In genomic region chr15:78780908-78781307, GRCm38 (mm10) we compare ENCODE assay signal across 19 mouse cellular contexts. TPM values are rescaled to one million over a fixed set of nuclear protein-coding genes. Genes with fewer than 3 reads are reported as not detected.
DNase-seq lines count a peak whose midpoint lies in the region; ATAC-seq and TF ChIP-seq lines count a peak whose summit lies in the region.
"Had no signal": no experiment of that assay in that cellular context is flagged by ENCODE, and none has a peak within 500 bp of the region (broad histone marks: within the 10 kb centered on the region; RNA-seq: fewer than 3 reads in every experiment).

No protein-coding gene starts in this region.

- no peak overlapping the region for H3K9ac ChIP-seq in midbrain, embryonic 11.5 days (ENCODE audit: low read length)
- no peak overlapping the region for H3K9ac ChIP-seq in liver, embryonic 14.5 days (replicated peaks)
- no peak overlapping the region for H3K9ac ChIP-seq in forebrain, postnatal 0 days
- H3K9ac ChIP-seq: hindbrain, embryonic 14.5 days; neural tube, embryonic 13.5 days had no signal

- H3K4me1 ChIP-seq in heart, embryonic 10.5 days: peaks cover 25% of the 10 kb centered on the region
- H3K4me1 ChIP-seq in midbrain, embryonic 10.5 days: peaks cover 52% of the 10 kb centered on the region
- peaks cover 8% of the 10 kb centered on the region for H3K4me1 ChIP-seq in midbrain, embryonic 11.5 days (ENCODE audit: control insufficient read depth, insufficient read depth, low read length)
- H3K4me1 ChIP-seq in liver, embryonic 14.5 days (replicated peaks; ENCODE audit: control insufficient read depth in 2 of 2, insufficient read depth in 2 of 2, low read length in 1 of 2): peaks cover 0 to 5% of the 10 kb centered on the region in 2 experiments; a peak in 1 of 4 replicates
- no peaks in the 10 kb centered on the region for H3K4me1 ChIP-seq in forebrain, postnatal 0 days (ENCODE audit: insufficient read depth)

- DNase-seq in heart, adult 11 months: peak; percentile 95
- DNase-seq in heart, embryonic 10.5 days (ENCODE audit: low spot score): no peak
- no peak for DNase-seq in midbrain, embryonic 10.5 days (ENCODE audit: low spot score)
- DNase-seq in midbrain, embryonic 11.5 days (ENCODE audit: low spot score, missing footprints): no peak
- DNase-seq in liver, embryonic 14.5 days (ENCODE audit: low read depth in 3 of 3, low spot score in 3 of 3): no peak
- no peak for DNase-seq in left cerebral cortex, postnatal 14 days (ENCODE audit: low spot score in 2 of 2)
- no peak for DNase-seq in embryo, embryonic 11 days
- no peak for DNase-seq in forebrain, postnatal 0 days
- DNase-seq: adrenal gland, postnatal 10 days; cerebellum, adult 18-20 months; cerebellum, postnatal 36 days; left cerebral cortex, postnatal 4 days; lung, adult 18-20 months; right cerebral cortex, postnatal 14 days; thymus, postnatal 4 days had no signal

- no peak for ATAC-seq in midbrain, embryonic 11.5 days (ENCODE audit: low FRiP score)
- ATAC-seq in liver, embryonic 14.5 days (ENCODE audit: insufficient read depth): peak; percentile 51; the same call in 1 of the 2 replicates
- no peak for ATAC-seq in forebrain, postnatal 0 days
- ATAC-seq: forebrain, embryonic 16.5 days had no signal

- no peak overlapping the region for H3K4me2 ChIP-seq in midbrain, embryonic 11.5 days
- no peak overlapping the region for H3K4me2 ChIP-seq in liver, embryonic 14.5 days (ENCODE audit: low read depth)
- H3K4me2 ChIP-seq in forebrain, postnatal 0 days (ENCODE audit: low read depth): no peak overlapping the region
- H3K4me2 ChIP-seq: hindbrain, embryonic 14.5 days; neural tube, embryonic 13.5 days had no signal

- H3K36me3 ChIP-seq in heart, embryonic 10.5 days: peaks cover 8% of the 10 kb centered on the region
- peaks cover 6% of the 10 kb centered on the region; the same call in 1 of the 2 replicates for H3K36me3 ChIP-seq in midbrain, embryonic 10.5 days
- H3K36me3 ChIP-seq in midbrain, embryonic 11.5 days (ENCODE audit: control insufficient read depth, insufficient read depth, low read length): no peaks in the 10 kb centered on the region
- H3K36me3 ChIP-seq in liver, embryonic 14.5 days (replicated peaks; ENCODE audit: control insufficient read depth, insufficient read depth, low read depth): no peaks in the 10 kb centered on the region
- H3K36me3 ChIP-seq in forebrain, postnatal 0 days (ENCODE audit: insufficient read depth): no peaks in the 10 kb centered on the region
- H3K36me3 ChIP-seq: neural tube, embryonic 13.5 days had no signal

- no peak overlapping the region for H3K4me3 ChIP-seq in heart, embryonic 10.5 days
- H3K4me3 ChIP-seq in midbrain, embryonic 10.5 days: no peak overlapping the region
- H3K4me3 ChIP-seq in midbrain, embryonic 11.5 days (ENCODE audit: low read depth, low read length): no peak overlapping the region
- no peak overlapping the region for H3K4me3 ChIP-seq in liver, embryonic 14.5 days (ENCODE audit: insufficient read depth in 1 of 2, low read depth in 2 of 2, low read length in 2 of 2)
- H3K4me3 ChIP-seq in forebrain, postnatal 0 days (ENCODE audit: low read depth, low read length): no peak overlapping the region
- H3K4me3 ChIP-seq: erythroblast, embryonic 14.5 days; neural tube, embryonic 13.5 days had no signal

- peaks cover 17% of the 10 kb centered on the region; the same call in 1 of the 2 replicates for H3K27me3 ChIP-seq in heart, embryonic 10.5 days (ENCODE audit: insufficient read depth, poor library complexity, severe bottlenecking)
- peaks cover 21% of the 10 kb centered on the region; the same call in 1 of the 2 replicates for H3K27me3 ChIP-seq in midbrain, embryonic 10.5 days (ENCODE audit: low read depth, poor library complexity, severe bottlenecking)
- H3K27me3 ChIP-seq in midbrain, embryonic 11.5 days (ENCODE audit: control insufficient read depth, insufficient read depth, low read length): no peaks in the 10 kb centered on the region
- no peaks in the 10 kb centered on the region for H3K27me3 ChIP-seq in liver, embryonic 14.5 days (ENCODE audit: control insufficient read depth, insufficient read depth, low read length)
- no peaks in the 10 kb centered on the region for H3K27me3 ChIP-seq in forebrain, postnatal 0 days (ENCODE audit: insufficient read depth, low read length)
- H3K27me3 ChIP-seq: neural tube, embryonic 13.5 days had no signal

- TF ChIP-seq CTCF in liver, embryonic 14.5 days (IDR thresholded peaks at IDR 0.05; ENCODE audit: low read depth): no peak
- no peak for TF ChIP-seq CTCF in forebrain, postnatal 0 days (IDR thresholded peaks at IDR 0.05; ENCODE audit: low read depth)

- no peaks in the 10 kb centered on the region for H3K9me3 ChIP-seq in heart, embryonic 10.5 days
- H3K9me3 ChIP-seq in midbrain, embryonic 10.5 days (replicated peaks): no peaks in the 10 kb centered on the region
- H3K9me3 ChIP-seq in midbrain, embryonic 11.5 days (ENCODE audit: control insufficient read depth, low read length): no peaks in the 10 kb centered on the region
- no peaks in the 10 kb centered on the region for H3K9me3 ChIP-seq in liver, embryonic 14.5 days (ENCODE audit: control insufficient read depth, low read length)
- H3K9me3 ChIP-seq in forebrain, postnatal 0 days (ENCODE audit: low read length): no peaks in the 10 kb centered on the region
- H3K9me3 ChIP-seq: neural tube, embryonic 13.5 days had no signal

- 72% methylated on average over 7 of the region's 7 CpGs for whole genome bisulfite sequencing in heart, embryonic 10.5 days
- WGBS in midbrain, embryonic 10.5 days: 83% methylated on average over 7 of the region's 7 CpGs
- WGBS in midbrain, embryonic 11.5 days: 81% methylated on average over 7 of the region's 7 CpGs
- 66% methylated on average over 7 of the region's 7 CpGs for WGBS in liver, embryonic 14.5 days (ENCODE audit: insufficient replicate concordance)
- WGBS in forebrain, postnatal 0 days: 84% methylated on average over 7 of the region's 7 CpGs

- no peak for TF ChIP-seq EP300 in liver, embryonic 14.5 days (IDR thresholded peaks at IDR 0.05; ENCODE audit: low read depth)

- intact Hi-C loops in left cerebral cortex, postnatal 14 days (cut with DNase I): no loop called here

- no peak overlapping the region for H3K27ac ChIP-seq in heart, embryonic 10.5 days
- H3K27ac ChIP-seq in midbrain, embryonic 10.5 days (replicated peaks): peak overlapping the region; percentile 35; the same call in 1 of the 2 replicates
- no peak overlapping the region for H3K27ac ChIP-seq in midbrain, embryonic 11.5 days (ENCODE audit: low read depth, low read length)
- H3K27ac ChIP-seq in liver, embryonic 14.5 days: no peak overlapping the region
- H3K27ac ChIP-seq in forebrain, postnatal 0 days (ENCODE audit: low read depth, low read length): no peak overlapping the region
- H3K27ac ChIP-seq: hindbrain, embryonic 14.5 days; neural tube, embryonic 13.5 days had no signal

RNA-seq across cellular contexts. Expression of gene Mfng, which starts 7.6 kb away (rescaled TPM):
- 5.5 and 10.3 TPM in 2 replicates for polyA plus RNA-seq in heart, embryonic 10.5 days (2016; fragmentation: Nextera tagmentation; extraction: Ambion mirVana)
- polyA plus RNA-seq in midbrain, embryonic 10.5 days (2016; fragmentation: Nextera tagmentation; extraction: Ambion mirVana): 81.5 and 121 TPM in 2 replicates
- polyA plus RNA-seq in midbrain, embryonic 11.5 days (2014; fragmentation: Nextera tagmentation; extraction: Ambion mirVana): 57.2 and 61.8 TPM in 2 replicates
- 3.4 and 3.7 TPM in 2 replicates for polyA plus RNA-seq in liver, embryonic 14.5 days (2012; rRNA removed)
- 2.9 and 3.6 TPM in 2 replicates for polyA plus RNA-seq in liver, embryonic 14.5 days (2014; fragmentation: Nextera tagmentation; extraction: Ambion mirVana)
- total RNA-seq in left cerebral cortex, postnatal 14 days (2021): 1 to 10 TPM; 5.6 to 6.7 TPM
- 6.4 and 11.4 TPM in 2 replicates for total RNA-seq in forebrain, postnatal 0 days (2014; rRNA removed)
- 16.0 and 16.8 TPM in 2 replicates for polyA plus RNA-seq in forebrain, postnatal 0 days (2015; fragmentation: Nextera tagmentation; extraction: Ambion mirVana)

RNA-seq across cellular contexts. Expression of gene Card10, which starts 21.9 kb away (rescaled TPM):
- 3.5 and 4.0 TPM in 2 replicates for polyA plus RNA-seq in heart, embryonic 10.5 days (2016; fragmentation: Nextera tagmentation; extraction: Ambion mirVana)
- 2.6 TPM in 2 replicates for polyA plus RNA-seq in midbrain, embryonic 10.5 days (2016; fragmentation: Nextera tagmentation; extraction: Ambion mirVana)
- polyA plus RNA-seq in midbrain, embryonic 11.5 days (2014; fragmentation: Nextera tagmentation; extraction: Ambion mirVana): 1.3 and 1.5 TPM in 2 replicates
- 2.2 and 2.5 TPM in 2 replicates for polyA plus RNA-seq in liver, embryonic 14.5 days (2012; rRNA removed)
- 1.1 and 1.3 TPM in 2 replicates for polyA plus RNA-seq in liver, embryonic 14.5 days (2014; fragmentation: Nextera tagmentation; extraction: Ambion mirVana)
- total RNA-seq in left cerebral cortex, postnatal 14 days (2021): 1 to 10 TPM; 4.0 to 5.1 TPM
- total RNA-seq in forebrain, postnatal 0 days (2014; rRNA removed): 0.57 and 0.77 TPM in 2 replicates
- 1.2 and 1.7 TPM in 2 replicates for polyA plus RNA-seq in forebrain, postnatal 0 days (2015; fragmentation: Nextera tagmentation; extraction: Ambion mirVana)
